Mouse (Mus musculus) layer of hippocampus, adult 9-11 months (tissue): ENCODE measurements around the gene Olfr1393.

ENCODE experiments used
- DNase-seq: peaks from one replicate; pipeline ENCODE4 v3.0.0; 2022

Olfr1393 gene

DNA sequence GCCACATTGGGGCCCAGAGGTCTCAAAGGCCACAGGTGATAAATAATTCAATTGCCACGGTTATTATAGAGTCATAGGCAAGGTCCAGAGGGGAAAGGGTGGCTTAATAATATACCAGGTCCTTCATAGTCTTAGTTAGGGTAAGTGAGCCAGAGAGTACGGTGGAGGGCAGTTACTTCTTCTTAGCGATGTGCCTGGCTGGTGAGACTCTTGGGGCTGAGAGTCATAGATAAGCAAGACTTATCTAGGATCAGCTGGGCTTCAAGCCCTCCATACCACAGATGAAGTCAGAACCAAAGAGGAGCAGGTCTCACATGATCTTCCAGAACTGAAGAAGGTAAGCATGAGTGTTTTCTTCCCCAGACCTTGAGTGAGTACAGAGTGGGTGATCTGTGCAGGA, at the start of gene Olfr1393:
TSS of gene Olfr1393 (plus strand) at position 83 of the 400 bp plus-strand sequence.
- DNase-seq, result no peak

DNA sequence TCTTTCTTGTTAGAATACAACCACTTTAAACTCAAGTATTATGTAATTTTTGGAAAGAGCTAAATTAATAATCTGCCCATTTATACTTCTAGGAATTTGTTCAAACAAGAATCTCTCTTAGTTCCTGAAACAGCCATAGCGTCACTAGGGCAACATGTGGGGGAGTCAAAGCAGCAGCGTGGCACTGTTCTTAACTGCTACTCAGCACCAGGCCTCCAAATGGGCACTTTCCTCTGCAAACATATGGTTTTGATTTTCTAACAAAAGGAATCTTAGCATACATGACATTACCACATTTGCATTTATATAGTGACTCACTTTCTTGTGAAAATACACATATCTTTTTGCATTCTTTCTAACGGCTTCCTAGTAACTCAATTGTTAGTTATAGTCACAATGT, 45.3 kb upstream of the Olfr1393 start:
- DNase-seq, result no peak

DNA sequence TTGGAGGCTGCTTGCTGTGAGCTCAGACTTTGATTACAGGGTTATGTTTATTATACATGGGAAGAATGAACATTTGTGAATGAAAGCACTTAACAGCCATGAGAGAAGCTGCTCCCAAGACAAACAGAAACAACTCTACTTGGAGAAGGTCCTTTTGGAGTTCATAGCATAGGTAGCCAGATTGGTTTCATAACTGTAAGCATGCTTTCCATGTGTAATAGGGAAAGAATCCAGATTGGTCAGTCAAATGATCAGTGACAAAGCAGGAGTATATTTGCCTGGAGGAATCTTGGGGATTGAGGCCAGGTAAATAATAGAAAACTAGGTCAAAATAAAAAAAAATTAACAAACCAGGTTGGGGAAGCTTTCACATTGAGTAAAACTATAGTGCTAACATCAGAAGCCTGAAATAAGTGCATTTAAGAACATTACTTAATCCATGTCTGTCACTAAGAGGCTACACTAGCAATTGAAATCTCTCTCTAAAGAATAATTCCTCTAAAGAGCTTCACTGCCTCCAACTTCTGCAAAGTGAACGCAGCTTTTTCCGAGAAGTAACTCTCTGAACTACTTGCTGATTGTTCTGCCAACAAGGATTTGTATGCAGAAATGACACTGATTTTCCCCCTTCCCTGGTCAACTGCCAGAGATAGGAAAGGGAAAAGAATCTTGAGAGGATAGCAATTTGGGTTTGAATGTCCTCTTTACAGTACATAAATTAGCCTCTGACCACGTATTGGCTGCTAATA, 42.5 kb upstream of the Olfr1393 start:
- no peak for DNase-seq

DNA sequence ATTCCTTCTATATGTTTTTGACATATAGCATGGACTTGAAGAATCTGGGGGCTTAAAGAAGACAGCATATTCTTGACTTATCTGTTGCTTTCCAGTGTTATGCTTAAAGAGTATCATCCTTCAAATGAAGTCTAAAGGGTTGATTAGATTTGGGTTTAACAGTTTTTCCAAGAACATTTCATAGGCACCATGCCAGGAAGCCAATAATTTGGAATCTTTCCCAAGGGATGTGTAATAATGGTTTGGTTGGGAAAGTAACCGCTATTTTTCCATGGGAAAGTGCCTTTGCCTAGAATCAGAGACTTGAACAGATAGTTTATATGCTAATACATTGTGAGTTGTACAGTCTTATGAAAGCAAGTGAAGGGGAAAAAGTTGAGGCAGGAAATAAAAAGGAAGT, 41.2 kb upstream of the Olfr1393 start:
- no peak for DNase-seq

DNA sequence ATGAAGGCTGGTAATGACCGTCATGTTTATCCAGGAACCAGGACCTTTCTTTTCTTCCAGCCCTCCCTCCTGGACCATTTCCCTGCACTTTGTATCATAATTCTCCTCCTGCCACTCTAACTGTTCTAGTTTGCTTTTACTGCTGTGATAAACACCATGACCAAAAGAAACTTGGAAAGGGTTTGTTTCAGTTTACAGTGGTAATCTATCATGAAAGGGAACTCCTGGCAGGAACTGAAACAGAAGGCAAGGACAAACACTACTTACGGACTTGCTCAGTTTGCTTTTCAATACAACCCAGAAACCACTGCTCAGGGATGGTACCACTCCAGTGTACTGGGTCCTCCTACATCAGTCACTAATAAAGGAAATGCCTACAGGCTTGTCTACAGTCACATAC, 40.6 kb upstream of the Olfr1393 start:
- DNase-seq, result no peak

DNA sequence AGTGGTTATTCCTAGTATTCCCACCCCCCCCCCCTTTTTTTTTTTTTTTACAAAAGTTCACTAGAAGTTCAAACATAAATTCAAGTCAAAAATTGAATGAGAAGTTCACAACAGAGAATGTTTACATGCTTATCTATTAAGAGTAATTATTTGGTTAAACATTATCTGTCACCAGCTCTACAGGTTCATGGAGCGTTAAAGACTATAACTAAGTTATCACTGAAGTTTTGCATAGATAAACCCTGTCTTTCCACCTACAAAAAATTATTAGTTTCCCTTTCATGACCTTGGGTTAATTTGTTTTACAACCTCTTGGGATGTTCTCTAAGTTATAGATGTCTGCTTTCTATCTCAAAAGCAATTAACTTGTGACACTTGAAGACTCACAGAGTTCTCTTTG, 37.8 kb upstream of the Olfr1393 start:
- no peak for DNase-seq

DNA sequence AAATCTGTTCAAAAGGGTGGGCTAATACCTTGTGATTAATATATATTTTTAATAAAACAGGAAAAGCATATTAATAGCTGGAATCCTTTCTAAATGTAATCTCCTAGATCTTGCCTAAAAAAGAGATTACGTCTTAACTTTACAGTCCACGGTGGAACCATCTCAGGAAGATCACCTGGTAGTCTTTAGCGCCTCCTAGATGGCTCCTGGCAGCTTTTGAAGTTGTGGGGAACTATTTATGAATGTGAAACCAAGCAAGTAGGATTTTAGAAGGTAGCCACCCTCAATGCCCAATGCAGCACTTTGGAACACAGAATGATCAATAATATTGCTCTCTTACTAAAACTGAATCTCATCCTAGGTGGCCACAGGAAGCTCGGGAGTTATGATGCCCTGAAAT, 37.2 kb upstream of the Olfr1393 start:
- DNase-seq, result no peak

DNA sequence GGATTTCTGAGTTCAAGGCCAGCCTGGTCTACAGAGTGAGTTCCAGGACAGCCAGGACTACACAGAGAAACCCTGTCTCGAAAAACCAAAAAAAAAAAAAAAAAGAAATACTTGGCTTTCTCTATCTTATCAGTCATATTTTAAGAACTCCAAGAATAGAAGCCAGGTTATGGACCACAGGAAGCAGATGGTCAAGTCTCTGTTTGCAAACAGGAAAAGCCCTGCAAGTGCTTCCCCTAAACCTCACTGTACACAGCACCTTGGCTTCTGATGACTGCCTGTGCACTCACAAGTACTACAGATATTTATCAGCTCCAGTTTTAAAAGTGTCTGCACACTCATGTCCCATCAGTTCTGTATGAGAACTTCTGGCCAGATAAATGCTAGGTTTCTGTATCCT, 36.6 kb upstream of the Olfr1393 start:
- no peak for DNase-seq

DNA sequence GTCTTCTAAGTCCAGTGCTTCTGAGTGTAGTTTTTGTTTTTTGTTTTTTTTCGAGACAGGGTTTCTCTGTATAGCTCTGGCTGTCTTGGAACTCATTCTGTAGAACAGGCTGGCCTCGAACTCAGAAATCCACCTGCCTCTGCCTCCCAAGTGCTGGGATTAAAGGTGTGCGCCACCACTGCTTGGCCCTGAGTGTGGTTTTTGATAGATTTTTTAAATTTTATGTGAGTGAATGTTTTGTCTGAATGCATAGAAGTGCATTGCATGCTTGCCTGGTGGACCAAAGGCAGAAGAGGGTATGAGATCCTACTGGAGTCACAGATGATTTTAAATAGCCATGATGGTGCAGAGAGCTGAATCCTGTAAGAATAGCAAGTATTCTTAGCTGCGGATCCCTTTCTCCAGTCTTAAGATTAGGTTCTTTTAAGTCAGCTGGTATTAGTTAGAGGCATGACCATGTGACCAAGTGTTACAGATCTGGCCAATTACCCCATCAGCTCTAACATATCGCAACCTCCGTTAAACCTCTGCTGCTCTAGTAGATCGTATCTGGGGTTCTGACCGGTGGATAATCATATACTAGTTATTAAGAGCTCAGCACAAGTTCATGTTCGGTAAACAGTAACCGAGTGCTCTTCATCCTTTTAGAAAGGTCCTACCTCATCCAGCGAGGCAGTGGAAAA, 35.0 kb upstream of the Olfr1393 start:
- no peak for DNase-seq

DNA sequence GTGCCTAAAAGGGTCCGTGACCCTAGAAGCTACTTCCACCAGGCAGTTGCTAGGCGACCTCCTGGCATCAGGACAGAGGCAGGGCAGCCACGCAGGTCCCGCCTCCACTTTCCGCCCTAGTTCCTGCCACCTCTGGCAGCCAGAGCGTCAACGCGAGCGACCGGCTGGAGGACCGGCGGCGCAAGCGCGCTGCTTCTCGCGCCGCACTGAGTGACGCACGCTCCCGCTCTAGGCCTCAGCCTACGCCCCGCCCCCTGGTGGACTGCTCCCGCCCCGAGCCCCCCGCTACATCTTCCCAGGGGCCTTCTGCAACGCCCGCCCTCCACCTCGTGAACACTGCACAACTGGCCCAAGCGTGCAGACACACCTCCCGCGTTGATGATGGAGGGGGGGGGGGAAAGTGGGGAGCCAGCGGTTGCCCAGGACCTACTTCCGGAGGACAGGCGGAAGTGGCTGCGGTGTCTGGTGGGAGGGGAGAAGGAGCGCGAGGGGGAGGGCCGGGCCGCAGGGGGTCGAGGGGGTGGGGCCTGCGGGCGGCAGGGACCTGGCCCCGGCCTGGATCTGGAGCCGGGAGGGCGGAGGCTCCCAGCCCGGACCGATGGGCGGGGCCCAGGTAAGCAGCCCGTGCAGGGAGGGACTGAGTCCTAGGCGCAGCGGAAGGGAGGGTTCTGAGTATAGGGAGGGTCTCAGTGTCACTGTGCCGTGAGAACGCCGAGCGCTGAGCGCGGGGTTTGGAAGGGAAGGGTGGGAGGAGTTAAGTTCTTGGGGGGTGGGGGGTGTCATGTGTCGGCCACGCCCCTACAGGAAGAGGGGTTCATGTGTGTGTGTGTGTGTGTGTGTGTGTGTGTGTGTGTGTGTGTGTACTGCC, 34.1 kb upstream of the Olfr1393 start, which contains the start of gene Mgat1:
TSS of gene Mgat1 (plus strand) at position 465 of the 868 bp plus-strand sequence.
- peak; percentile 95 for DNase-seq

DNA sequence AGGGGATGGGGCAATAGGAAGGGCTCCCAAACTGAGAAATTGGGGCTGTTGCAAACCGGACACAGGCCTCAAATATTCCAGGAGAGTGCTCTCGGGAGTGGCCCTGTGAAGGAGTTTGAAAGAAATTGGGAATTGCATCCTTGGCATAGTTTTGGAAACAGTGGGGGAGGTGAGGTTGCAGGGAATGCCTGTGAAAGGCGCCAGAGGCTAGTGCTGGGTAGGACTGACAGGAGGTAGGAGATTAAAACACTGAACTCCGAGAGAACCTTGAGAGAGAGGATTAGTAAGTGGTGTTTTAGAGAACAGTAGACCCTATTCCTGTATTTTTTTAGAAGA, 33.5 kb upstream of the Olfr1393 start:
- DNase-seq, result no peak

DNA sequence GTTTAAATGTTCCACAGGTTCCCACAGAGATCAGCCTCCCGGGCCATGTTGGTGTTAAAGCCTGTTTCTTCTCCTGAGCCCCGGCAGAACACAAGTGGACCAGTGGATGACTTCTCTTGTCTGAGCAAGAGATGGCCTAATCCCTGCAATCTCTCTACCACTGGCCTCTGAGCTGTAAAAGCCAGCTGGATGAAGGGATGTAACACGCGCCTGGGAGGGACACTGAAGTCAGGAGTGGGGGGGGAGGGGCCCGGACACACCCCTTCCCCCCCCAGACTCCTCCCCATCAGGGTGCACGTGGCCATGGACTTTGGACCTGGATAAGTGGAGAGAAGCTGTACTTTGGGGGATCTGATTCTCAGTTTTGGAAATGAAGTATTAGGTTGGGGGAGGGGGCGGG, 32.9 kb upstream of the Olfr1393 start:
- no peak for DNase-seq

DNA sequence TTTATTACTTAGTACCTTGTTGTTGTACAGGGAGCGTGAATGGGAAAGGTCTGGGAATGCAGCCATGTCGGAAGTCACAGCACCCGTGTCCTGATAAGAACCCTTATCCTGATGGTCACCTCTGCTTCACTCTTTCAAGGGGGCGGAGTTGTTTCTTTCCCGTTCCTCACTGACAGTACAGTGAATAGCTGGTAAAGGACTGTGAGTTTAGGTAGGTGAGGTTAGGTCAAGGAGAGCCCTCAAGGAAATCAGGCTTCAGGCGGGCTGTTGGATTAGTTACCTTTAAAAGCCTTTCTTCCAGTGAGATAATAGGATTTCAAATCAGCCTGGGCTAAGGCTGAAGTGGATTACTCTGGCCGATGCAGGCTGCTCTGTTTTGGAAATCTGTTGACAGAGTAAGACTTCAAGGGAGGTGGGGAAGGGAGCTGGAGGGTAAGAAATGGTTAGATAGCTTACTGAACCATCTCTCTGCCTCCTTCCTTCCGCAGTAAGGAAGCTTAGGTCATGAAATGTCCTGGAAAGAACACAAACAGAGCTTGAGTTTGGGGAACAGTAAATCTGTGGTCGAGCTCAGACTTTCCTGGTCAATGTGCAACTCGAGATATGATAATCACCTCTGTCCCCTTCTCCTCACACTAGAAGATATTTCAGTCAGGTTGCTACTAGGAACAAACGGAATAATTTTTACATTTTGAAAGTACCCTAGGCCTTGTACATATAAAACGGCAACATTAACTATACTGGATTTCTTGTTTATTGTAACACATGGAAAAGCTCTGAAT, 32.3 kb upstream of the Olfr1393 start:
- DNase-seq, result no peak

DNA sequence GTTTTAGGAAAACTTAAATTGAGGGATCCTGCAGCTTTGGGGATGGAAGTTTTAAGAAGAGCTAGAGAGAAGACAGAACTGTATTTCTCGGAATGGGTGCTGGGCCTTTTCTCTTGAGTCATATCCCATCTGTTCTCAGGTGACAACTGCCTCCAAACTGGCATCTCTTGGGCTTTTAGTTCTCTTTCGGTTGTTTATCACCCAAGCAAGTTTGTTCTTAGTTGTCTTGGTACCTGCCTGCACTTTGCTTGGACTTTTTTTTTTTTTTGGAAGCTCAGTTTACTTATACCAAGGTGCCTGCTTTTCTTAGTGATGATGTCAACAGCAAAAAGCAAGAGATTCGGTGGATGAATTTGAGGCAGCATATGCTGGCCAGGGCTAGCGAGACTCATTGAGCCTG, 31.6 kb upstream of the Olfr1393 start:
- DNase-seq, result no peak

DNA sequence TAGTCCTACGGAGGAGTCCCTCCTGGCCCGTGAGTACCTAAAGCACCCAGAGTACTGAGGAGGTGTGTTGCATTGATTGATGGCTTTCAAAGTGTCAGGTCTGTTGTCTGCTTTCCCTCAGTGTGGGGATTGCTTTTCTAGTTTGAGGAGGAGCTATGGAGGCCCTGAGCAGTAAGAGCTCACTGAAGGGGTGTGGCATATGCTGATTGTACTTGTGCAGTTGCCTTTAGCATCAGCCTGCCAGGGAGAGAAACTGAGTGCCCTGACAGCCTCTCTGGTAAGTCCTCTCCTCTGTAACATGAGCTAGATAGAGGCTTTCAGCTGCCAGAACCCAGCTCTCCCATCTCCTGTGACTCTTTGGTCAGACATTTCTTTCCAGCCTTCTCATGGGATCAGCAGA, 30.8 kb upstream of the Olfr1393 start:
- no peak for DNase-seq

DNA sequence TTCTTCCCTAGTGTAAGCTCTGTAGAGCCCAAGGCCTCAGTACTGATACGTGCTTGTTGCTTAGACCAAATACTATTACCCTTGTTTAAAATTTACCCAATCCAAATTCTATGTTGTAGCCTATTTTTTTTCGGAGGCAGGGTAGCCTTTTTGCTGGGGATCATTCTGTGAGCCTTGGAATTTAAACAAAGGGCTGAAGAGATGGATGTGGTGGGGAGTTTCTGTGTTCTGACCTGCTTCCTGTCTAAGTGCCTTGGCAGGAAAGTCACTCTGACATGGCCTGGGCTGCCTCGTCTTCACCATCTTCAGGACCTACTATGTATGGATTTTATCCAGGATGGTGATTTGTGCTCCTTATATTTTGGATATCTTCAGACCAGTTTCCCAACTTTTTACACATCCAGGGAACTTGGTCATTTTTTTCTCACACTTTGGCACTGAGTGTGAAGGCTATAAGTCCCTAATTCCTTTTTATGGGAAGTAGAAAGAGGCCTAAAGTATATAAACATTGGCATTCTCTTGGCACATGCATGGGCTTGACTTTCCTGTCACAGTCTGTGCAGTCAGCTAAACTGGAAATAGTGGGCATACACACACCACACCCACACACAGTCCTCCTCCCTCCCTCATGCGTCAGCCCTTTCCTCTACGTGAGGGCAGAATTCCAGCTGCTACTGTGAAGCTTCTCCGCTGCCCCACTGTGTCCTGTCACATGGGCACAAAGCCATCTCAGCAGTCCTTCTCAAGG, 29.7 kb upstream of the Olfr1393 start:
- DNase-seq, result peak; percentile 65

DNA sequence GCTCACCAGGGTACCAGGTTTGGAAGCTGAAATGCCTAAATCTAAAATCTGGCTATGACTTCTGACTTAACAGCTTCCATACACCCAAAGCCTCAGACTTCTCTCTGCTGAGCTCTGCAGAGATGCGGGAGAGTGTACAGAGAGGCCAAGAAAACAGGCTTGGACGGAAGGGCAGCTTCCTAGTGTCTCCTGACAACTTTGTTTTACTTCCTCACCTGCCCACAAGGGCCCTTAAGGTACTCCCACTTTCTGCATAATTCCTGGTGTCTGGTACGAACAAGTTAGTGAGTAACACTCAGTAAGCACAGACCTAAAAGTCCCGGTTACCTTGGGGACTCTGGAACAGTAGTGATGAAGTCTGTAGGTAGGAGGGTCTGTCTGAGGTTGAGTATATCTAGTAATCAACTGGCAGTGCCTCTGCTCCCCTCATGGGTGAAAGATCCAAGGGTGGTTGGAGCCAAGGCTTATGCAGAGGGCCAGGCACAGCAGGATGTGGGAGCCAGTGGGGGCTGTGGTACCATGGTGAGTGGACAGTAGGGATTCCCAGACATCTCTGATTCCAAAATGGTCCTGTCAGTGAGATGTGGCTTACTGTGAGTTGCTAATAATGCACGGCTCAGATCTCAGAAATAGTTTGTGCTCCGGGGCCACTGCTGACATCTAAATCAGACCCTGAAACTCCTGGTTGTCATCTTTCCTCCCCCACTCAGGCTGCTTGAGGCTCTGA, 29.0 kb upstream of the Olfr1393 start:
- DNase-seq, result no peak

DNA sequence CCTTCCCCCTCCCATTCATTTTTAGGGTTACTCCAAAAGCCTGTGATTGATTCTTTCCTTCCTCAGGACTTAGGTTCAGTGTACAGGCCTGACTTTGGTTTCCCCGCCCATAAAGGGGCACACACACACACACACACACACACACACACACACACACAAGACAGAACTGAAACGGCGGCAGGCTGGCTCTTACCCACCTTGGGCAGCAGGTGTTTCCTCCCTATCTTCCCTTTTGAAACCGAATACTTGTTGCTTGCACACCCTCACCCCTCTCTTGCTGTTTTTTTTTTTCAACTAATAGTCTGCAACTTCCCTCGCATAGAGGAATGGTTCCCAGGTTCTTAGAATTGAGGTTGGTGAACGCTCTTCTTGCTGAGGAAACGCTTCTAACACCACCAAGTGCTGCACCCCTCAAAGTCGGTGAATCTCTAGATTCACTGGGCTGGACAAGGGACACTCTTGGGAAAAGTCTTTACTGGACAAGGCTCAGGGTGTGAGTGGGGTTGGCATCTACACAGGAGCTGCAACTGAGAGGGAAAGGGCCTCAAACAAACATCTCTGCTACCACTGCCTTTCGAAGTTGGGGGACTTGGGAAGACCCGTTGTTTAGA, 28.2 kb upstream of the Olfr1393 start:
- DNase-seq, result no peak

DNA sequence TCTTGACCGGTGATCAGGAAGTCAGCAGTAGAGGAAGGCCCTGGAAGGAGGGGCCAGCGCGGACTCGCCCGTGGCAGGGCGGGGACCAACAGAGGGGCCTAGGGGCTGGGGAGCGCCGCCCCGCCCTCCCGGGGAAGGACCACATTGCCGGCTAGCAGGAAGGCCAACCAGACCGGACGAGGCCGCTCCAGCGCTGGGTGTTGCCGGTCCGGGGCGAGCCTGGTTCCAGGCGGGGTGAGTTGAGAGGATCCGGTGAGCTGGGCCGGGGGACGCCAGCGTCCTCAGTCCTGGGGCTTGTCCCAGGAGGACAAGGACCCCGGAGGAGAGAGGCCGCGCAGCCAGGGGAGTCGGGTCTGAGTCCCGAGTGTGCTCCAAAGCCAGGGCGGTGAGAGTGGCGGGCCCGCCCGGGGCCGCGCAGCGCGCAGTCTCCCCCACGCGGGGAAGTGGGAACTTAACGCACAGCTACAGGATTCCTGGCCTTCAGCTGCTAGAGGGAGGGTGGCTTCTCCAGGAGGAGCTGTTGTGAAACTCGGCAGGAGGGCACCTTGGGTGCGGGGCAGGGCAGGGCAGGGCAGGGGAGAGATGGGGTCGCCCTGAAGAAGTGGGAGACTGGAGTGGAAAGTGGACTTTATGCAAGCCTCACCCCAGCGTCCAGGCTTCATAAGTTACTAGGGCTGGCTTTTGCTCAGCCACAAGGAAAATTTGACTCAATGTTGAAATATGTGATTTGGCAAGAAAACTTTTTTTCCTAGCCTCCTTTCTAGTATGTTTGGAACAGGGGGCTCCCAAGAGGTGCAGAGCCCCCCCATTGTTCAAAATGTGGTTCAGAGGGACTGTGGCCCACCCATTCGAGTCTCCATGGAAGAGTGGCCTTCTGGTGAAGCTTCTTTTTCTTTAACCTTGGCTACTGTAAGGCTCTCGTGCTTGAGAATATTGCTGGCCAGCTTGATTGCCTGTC, 27.4 kb upstream of the Olfr1393 start:
- DNase-seq, result peak; percentile 82

DNA sequence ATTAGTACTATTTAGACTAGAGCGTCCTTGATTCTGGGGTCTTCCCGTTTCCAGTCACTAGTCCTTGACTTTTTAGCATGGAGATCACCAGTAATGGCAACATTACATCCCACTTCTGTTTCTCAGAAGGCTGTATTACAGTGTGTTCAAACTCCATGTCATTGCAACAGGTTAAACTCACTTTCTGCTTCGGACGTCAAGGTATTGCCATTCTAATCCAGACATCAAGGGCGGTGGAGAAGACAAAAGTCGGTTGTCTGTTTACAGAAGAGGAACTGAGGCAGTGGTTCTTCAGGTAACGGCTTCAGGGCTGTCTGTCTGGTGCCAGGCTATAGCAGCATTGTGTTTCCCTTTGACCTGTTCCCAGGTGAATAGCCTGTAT, 26.7 kb upstream of the Olfr1393 start:
- no peak for DNase-seq
